Mouse (Mus musculus) urinary bladder, postnatal 36 days (tissue): ENCODE results near the gene Trhde.

Experiments
- DNase-seq, 2 experiments: peaks; one replicate each; pipeline ENCODE4 v3.0.0; 2022; ENCODE audit warnings: low spot score in 2 of 2, mixed read lengths in 1 of 2

Gene Trhde

DNA sequence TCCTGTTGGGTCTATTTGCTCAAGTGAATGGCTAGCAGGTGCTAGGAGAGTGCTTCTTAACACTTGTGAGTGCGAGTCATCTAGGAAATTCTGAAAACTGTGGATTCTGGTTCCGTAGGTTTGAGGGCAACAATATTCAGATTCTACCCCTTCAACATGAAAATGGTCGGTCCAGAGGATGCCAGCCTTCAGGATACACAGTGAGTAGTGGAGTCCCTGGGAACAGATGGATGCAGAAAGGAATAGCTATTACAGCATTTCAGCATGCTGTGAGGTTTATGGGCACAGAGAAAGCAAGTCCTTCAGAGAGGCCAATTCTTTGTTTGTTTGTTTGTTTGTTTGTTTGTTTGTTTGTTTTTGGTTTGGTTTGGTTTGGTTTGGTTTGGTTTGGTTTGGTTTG, 65.7 kb downstream of the Trhde start:
- no peak for DNase-seq

DNA sequence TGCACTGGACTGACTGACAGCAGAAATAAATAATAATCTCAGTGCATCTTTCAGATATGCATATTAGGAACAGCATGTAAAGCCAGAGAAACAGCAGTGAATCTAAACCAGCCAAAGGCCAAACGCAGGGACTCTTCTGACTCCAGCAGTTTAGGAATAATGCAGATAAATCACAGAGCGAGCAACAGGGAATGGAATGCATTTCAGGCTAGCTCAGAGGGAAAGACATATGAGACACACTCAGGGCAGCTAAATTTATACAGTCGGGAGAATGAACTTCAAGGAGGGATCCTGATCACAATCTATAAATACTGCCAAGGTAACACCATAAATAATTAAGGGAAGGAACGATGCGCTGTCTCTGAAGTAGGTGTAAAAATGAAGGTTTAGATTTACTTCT, 66.4 kb downstream of the Trhde start:
- no peak for DNase-seq

DNA sequence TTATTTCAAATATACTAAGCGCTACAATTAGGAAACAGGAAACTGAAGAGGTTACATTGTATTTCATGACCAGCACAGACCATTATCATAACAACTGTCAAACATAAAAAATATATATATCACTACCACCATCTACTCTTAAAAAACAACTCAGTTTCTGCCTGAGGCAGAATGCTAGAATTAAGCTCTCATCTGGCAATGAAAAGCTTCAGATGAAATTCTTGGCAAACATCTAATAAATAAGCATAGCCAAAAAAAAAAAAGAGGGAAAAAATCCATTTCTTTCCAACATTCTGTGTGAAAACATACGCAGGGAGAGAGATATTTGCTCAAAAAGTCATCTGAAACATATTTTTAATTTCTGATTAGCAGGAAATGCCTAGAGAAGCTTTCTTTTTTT, 67.0 kb downstream of the Trhde start:
- DNase-seq = no peak

DNA sequence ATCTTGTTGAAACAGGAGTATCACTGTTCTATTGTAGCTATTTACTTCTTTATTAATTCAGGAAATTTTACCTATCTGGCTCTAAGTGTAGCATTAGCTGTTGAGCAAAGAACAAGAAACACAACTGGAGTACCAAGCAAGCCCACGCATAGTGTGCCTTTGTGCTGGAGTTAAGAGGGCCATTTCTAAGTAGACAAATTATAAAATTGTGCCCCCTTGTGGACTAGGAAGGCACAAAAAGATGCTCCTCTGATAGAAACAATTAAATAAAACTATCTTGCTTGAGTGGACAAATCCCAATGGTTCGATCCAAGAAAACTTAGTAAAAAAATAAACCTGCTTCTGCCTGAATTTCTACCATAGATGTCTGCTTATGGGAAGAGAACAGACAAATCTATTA, 76.5 kb downstream of the Trhde start:
- DNase-seq = no peak

DNA sequence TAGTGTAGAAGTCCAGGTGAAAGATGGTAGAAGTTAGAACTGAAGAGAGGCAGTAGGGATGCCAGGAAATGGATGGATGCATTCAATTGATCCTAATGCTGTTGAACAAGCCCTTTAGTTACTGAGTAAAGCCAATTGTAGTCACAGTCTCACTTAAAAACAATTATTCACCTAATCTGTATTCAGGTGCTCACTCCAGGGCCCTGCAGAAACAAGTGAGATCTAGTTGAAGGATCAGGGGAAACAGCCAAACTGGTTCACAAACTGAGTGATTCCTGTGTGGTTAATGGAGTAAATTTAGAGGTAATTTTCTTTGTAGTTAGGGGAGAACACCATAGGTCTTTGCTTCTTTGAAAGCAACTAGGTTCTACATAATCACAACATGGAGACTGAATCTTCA, 100.3 kb downstream of the Trhde start:
- no peak for DNase-seq

DNA sequence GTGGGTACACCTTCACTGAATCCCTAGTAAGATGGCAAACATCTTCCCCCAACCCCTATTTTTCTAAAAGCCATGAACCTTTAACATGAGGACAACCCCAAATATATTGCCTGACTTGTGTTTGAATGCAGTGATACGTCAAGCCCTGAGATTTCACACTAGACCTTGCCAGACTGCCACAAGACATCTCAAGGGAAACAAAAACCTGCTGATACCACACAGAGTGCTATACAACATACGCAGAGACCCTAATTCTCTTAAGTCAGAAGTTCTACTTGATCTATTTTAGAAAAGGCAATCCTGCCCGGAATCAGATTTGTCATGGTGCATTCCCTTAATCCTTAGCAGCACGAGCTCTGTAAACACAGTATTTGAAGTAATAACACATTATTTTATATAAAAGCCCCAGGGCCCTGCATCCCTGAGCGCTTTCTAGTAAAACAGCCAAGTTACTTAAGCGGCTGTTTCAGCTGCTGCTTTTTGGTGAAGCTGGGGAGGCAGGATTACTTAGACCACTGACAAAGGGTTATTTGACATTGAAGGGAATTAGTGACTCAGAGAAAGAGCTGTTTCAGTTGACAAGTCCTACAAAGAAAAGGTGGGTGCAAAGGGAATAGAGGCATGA, 130.2 kb downstream of the Trhde start:
- DNase-seq = no peak

DNA sequence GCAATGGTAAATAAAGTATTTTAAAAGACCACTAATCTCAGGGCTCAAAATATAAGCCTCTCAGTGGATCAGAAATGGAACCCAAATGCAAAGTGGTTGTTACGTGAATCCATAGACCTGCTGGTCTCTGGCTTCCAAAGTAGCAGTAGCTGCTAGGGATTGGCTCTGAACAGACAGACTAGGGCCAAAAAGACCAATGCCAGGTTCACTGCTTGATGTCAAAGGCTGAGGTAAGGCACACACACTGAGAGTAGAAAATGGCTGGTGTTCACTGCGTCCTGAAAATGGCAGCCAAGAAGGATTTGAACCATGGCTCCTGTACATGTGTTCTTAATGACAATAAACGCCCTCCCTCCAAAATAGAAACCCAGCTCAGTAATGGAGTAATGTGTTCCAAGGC, 209.1 kb downstream of the Trhde start:
- no peak for DNase-seq

DNA sequence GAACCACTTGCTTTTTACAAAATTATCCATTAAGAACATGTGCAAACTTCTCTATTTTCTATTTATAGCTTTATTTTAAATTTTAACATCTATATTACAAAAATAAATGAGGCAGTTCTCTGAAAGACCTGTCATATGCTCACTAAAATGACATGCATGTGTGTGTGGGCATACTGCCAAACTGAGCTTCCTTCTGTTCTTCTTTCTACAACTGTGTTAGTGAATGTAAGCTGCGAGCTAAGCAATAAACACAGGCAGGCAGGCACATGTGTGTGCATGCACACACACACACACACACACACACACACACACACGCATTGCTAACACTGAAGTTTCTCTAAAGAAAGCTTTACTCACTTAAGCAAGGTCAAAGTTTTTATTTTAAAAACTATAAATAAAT, 223.2 kb downstream of the Trhde start:
- no peak for DNase-seq

DNA sequence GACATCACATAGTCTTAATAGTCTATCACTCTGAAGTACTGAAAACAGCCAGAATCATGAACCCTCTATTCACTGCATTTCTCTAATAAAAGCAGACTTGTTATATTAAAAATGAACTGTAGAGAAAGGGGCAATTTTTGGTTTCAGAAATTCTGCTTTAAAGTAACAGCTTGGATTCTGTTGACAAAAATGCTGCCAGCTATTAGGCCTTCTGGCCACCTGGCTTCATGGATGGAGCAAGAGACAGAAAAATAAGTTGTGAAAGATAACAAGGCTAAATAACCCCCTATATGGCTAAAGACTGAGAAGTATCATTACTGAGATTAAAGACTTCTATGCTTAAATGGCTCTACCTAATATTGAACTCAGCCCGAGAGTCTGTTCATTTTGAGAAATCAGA, 234.2 kb downstream of the Trhde start:
- DNase-seq = no peak

DNA sequence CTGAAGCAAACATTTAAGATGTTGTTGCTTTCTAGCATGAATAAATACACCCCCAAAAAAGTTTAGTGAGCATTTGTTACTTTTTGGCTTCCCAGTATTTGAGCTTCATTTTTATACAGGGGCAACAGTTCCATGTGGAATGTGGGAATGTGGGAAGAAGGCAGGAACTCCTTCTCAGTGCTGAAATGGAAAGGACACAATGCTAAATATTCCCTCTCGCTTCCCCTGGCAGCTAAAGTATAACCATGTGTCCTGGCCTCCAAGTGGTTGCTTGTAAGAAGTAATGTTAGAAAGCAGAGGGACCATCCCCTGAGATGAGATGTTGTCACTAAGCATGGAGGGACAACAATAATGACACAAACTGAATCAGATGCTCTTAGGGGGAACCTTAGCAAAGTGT, 292.9 kb downstream of the Trhde start:
- no peak for DNase-seq

DNA sequence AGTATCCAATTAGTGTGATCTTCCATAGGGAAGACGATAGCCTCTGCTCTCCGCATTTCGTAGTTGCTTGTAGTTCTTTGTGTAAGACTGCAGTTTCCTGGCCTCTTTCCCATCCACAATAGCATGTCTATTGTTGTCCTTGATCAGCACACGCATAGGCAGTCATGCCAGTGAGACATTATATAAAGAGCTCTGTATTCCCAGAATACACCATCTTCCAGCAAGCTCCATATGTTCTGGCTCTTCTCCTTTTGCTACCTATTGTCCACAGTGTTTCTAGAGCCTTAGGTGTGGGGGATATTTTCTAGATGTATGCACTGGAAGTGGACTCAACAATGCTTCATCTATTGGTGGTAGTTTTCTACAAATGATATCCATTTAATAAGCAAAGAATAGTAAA, 313.3 kb downstream of the Trhde start:
- DNase-seq = no peak

DNA sequence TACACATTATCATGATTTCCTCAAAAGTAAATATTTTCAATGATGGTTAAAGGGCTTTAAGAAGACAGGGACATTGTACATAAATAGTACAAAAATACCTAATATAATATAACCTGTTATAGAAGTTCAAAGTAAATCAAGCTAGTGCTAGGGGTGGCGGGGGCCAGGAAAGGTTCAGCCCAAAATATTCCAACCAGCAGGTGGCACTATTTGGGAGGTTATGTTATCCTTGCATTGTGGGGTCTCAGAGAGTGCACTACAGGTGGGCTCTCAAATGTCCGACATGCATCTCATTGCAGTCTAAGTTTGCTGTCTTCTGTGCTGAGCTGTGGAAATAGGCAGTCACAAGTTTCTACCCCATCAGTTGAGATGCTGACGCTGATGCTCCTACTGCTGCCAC, 346.5 kb downstream of the Trhde start:
- no peak for DNase-seq

DNA sequence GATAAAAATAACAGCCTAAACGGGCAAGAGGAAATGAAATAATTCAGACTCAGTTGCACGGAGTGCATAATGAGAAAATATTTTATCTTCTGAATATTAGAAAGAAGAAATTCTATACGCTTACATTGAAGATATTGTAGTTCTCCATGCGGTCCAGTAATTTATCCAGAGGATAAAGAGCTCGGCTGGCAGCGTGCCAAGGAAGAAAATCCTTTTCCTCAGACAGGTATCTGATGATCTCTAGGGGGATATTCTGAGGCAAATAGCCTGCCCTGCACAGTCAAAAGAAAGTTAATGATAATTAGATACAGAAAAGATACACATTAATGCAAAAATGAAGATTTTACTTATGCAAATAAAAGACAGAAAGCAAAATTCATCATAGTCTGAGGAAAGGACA, 354.0 kb downstream of the Trhde start:
- no peak for DNase-seq

DNA sequence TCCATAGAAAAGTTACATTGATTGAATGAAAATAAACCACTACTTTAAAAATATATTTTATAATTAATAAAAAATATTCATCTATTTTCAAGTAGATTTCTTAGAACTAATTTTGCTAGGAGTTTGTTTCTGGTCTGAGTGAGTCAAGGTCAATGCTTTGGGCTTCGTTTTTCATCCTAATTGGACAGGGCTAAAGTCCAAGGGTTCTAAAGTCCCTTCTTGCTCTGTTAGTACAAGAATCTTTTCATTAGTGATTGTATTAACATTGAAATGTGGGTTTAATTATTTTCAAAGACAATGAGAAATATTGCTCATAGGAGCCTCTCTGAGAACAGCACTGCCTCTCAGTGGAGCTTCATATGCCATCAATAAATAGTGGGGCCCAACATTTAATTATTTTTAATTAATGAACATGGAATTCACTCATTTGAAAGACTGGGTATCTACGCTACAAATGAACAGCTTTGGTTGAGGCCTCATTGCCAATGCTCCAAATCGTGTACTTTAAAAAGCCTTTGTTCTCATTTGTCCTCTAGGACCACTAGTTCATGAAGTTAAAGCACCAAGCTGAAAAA, 383.1 kb downstream of the Trhde start:
- no peak for DNase-seq

DNA sequence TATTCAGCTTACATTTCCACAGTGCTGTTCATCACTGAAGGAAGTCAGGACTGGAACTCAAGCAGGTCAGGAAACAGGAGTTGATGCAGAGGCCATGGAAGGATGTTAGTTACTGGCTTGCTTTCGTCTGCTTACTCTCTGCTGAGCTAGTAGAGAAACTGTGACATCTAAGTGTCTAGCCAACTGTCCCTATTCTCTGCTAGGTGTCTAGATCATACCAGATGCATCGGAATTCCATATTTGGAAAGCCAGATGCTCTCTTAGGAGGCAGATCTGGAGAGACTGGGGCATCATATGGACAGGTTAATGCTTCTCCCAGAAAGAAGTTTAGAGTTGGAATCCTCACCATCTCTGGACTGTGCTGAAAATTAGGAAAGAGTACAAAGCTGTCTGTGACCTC, 386.4 kb downstream of the Trhde start:
- no peak for DNase-seq

DNA sequence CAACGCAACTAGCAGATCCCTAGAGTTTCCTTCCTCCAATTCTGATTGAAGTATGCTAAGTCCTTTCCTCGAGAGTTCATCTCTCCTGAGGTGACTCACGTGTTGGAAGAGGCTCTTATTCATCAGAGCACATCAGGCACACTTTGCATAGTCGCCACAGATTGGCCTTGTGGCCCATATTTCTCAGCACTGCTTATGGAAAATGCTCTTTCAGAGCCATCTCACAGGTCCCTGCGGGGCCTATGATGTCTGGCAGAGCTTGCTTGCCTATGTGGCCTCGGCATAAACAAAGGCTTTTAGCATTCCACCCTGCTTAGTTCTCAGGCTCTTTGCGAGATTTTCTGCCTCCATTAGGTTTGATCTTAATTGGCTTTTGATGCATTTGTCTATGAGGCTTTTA, 396.8 kb downstream of the Trhde start:
- DNase-seq = no peak

DNA sequence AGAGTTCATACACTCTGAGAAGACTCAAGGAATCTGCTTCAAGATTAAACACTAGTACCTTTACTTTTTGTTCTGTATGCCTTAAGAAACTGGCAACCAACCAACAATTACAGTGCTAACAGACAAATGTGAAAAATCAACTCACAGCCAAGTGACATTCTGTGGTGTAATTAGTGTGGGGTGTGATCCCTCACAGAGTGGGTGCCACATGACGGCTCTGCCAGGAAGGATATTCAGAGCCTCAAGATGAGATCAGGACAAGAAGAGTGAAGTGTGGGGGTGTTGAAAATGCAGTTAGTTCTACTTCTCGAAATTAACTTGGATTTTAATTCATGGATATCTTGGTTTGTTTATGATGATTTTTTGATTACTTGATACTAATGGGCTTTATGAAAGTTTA, 398.3 kb downstream of the Trhde start:
- DNase-seq = no peak

DNA sequence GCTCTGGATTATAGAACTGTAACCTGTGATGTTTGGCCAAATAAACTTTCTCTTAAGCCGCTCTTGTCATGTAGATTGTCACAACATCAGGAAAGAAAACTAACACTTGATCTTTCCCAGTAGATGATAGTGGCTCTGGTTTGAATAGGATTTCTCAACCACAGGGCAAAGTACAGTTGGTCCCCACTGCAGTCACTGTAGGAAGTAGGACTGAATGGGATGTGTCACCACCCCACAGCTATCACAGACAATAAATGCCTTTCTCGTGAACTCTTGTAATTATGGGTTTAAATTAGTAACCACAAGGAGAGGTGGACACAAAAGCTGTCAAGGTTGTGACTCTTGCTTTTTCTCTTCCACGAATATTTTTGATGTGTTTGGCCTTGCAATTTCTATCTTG, 431.3 kb downstream of the Trhde start:
- no peak for DNase-seq

DNA sequence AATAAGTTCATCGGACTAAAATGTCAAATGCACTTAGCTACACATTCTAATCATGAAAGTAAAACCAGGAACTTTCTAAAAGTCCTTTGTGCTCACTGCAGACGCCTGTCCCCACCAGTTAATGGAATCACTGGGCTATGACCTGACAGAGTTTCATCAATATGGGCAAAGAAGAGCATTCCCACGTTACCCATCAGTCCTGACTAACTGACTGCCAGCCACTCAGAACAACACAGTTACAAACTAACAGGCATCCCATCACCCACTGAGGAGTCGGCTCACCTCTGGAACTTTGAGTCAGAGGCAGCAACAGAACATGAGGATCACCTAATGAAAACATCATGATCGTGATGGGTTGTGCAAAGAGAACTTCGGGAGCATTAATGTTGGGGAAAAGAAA, 438.7 kb downstream of the Trhde start:
- no peak for DNase-seq

DNA sequence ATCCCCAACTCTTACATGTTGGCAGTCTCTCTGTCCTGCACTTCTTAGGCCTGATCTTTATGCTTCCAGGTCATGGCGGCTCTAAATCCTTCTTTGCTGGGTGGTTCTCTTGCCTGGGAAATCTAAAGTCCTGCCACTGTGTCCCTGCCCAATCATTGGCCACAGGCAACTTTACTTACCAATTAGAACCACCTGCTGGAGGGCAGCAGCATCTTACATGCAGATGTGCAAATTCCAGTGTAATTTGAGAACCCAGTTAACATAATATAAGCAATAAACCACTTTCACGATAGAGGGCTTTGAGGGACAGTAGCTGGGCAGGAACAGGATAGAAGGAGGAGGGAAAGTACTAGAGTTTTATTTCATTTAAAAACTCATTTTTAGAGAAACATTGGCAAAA, 439.5 kb downstream of the Trhde start:
- DNase-seq = no peak
